10 mouse cellular contexts compared by ENCODE assay signal in the genomic region with DNA sequence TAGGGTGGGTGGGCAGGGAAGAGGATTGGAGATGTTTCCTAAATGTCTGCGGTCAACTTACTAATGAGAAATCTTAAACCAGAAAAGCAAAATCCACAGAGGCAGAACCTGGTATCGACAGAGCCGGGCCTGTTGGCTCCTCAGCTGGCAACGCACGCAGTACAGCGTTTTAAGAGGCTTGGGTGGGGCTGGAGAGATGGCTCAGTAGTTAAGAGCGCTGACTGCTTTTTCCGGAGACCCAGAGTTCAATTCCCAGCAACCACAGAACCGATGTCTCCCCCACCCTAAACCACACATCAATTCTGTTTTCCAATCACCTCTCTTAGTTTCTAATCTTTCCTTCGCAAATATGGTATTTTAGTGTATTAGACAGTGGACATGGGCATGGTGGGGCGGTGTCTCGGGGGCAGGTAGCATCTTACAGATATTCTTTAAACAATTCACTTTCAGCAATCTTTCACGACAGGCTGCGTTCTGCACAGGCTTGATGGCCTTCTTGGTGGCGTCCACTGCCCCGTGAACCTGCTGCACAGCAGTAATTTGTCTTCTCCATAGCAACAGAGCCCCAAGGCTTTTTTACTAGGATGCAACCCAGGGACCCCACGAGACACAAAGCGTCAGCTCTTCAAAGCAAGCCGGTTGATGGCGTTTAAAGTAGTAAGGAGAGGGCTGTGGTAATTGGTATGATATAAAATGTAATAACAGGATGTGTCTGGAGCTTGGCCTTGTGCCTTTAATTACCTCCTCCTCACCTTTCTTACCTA. TPM values are rescaled to one million over a fixed set of nuclear protein-coding genes. Genes with fewer than 3 reads are reported as not detected.
DNase-seq lines count a peak whose midpoint lies in the region; ATAC-seq and TF ChIP-seq lines count a peak whose summit lies in the region.
"Had no signal": no experiment of that assay in that cellular context is flagged by ENCODE, and none has a peak within 500 bp of the region (broad histone marks: within the 10 kb centered on the region; RNA-seq: fewer than 3 reads in every experiment).

No protein-coding gene starts in this region.

- no peak overlapping the region for H3K4me2 ChIP-seq in intestine, embryonic 16.5 days (ENCODE audit: low read depth, low read length)
- no peak overlapping the region for H3K4me2 ChIP-seq in intestine, embryonic 15.5 days (replicated peaks)
- peak overlapping the region; percentile 39 for H3K4me2 ChIP-seq in midbrain, postnatal 0 days (ENCODE audit: low read depth, low read length, poor library complexity, severe bottlenecking)

- no peaks in the 10 kb centered on the region for H3K9me3 ChIP-seq in intestine, embryonic 16.5 days (ENCODE audit: control insufficient read depth, low read length)
- H3K9me3 ChIP-seq in intestine, embryonic 15.5 days, result no peaks in the 10 kb centered on the region
- no peaks in the 10 kb centered on the region for H3K9me3 ChIP-seq in hindbrain, embryonic 10.5 days
- no peaks in the 10 kb centered on the region for H3K9me3 ChIP-seq in midbrain, postnatal 0 days (ENCODE audit: low read length)

- peak overlapping the region; percentile 38; the same call in 1 of the 2 replicates for H3K27ac ChIP-seq in intestine, embryonic 16.5 days (ENCODE audit: low read length)
- no peak overlapping the region for H3K27ac ChIP-seq in intestine, embryonic 15.5 days
- H3K27ac ChIP-seq in hindbrain, embryonic 10.5 days, result peak overlapping the region; percentile 75
- H3K27ac ChIP-seq in midbrain, postnatal 0 days (ENCODE audit: low read depth, low read length), result peak overlapping the region; percentile 88

- no peak overlapping the region for H3K9ac ChIP-seq in intestine, embryonic 16.5 days (ENCODE audit: low read depth, low read length)
- no peak overlapping the region for H3K9ac ChIP-seq in intestine, embryonic 15.5 days
- H3K9ac ChIP-seq in midbrain, postnatal 0 days (replicated peaks; ENCODE audit: low read length, poor library complexity, severe bottlenecking), result 0 out of 2 replicates have a peak overlapping the region, but pooled peaks have one; percentile 36

- no peaks in the 10 kb centered on the region for H3K27me3 ChIP-seq in intestine, embryonic 16.5 days (replicated peaks; ENCODE audit: control insufficient read depth, insufficient read depth, low read length)
- H3K27me3 ChIP-seq in intestine, embryonic 15.5 days (replicated peaks), result no peaks in the 10 kb centered on the region
- no peaks in the 10 kb centered on the region for H3K27me3 ChIP-seq in hindbrain, embryonic 10.5 days (ENCODE audit: insufficient read depth, poor library complexity, severe bottlenecking)
- no peaks in the 10 kb centered on the region for H3K27me3 ChIP-seq in midbrain, postnatal 0 days (ENCODE audit: insufficient read depth, low read length)

- 65% methylated on average over 20 of the region's 20 CpGs for WGBS in intestine, embryonic 16.5 days
- 65% methylated on average over 20 of the region's 20 CpGs for WGBS in intestine, embryonic 15.5 days
- 63% methylated on average over 20 of the region's 20 CpGs for WGBS in hindbrain, embryonic 10.5 days
- WGBS in midbrain, postnatal 0 days, result 25% methylated on average over 20 of the region's 20 CpGs

- TF ChIP-seq CTCF in brain, embryonic 14.5 days (IDR thresholded peaks at IDR 0.05; ENCODE audit: borderline replicate concordance, extremely low read depth, insufficient read depth, insufficient read length), result no peak
- TF ChIP-seq CTCF in midbrain, postnatal 0 days (IDR thresholded peaks at IDR 0.05), result no peak

- DNase-seq in brain, embryonic 14.5 days (ENCODE audit: low read depth), result peak; percentile 79
- no peak for DNase-seq in hindbrain, embryonic 10.5 days (ENCODE audit: low spot score)
- DNase-seq in midbrain, postnatal 0 days (ENCODE audit: low spot score), result no peak
- DNase-seq in left cerebral cortex, adult 11 months (ENCODE audit: low spot score), result no peak
- DNase-seq in cerebellum, adult 8-10 months, result no peak

- peaks cover 13% of the 10 kb centered on the region for H3K4me1 ChIP-seq in intestine, embryonic 16.5 days (ENCODE audit: control insufficient read depth, insufficient read depth, low read length)
- H3K4me1 ChIP-seq in intestine, embryonic 15.5 days (replicated peaks), result peaks cover 10% of the 10 kb centered on the region; the same call in 1 of the 2 replicates
- peaks cover 62% of the 10 kb centered on the region for H3K4me1 ChIP-seq in hindbrain, embryonic 10.5 days (replicated peaks)
- H3K4me1 ChIP-seq in midbrain, postnatal 0 days (ENCODE audit: insufficient read depth, low read length), result peaks cover 27% of the 10 kb centered on the region; the same call in 1 of the 2 replicates

- H3K4me3 ChIP-seq in intestine, embryonic 16.5 days (ENCODE audit: low read length), result no peak overlapping the region
- H3K4me3 ChIP-seq in intestine, embryonic 15.5 days (replicated peaks), result no peak overlapping the region
- H3K4me3 ChIP-seq in hindbrain, embryonic 10.5 days, result peak overlapping the region; percentile 23; the same call in 1 of the 2 replicates
- H3K4me3 ChIP-seq in midbrain, postnatal 0 days (ENCODE audit: low read depth, low read length), result 0 out of 2 replicates have a peak overlapping the region, but pooled peaks have one; percentile 4

- TF ChIP-seq POLR2A in brain, embryonic 14.5 days (IDR thresholded peaks at IDR 0.05; ENCODE audit: borderline replicate concordance, extremely low read depth, insufficient read depth, insufficient read length, poor library complexity, severe bottlenecking), result no peak

- H3K36me3 ChIP-seq in intestine, embryonic 16.5 days (ENCODE audit: control insufficient read depth, insufficient read depth, low read length), result no peaks in the 10 kb centered on the region
- no peaks in the 10 kb centered on the region for H3K36me3 ChIP-seq in intestine, embryonic 15.5 days
- H3K36me3 ChIP-seq in hindbrain, embryonic 10.5 days, result no peaks in the 10 kb centered on the region
- no peaks in the 10 kb centered on the region for H3K36me3 ChIP-seq in midbrain, postnatal 0 days (ENCODE audit: insufficient read depth, low read length)

- no peak for ATAC-seq in intestine, embryonic 16.5 days
- ATAC-seq in intestine, embryonic 15.5 days, result no peak
- no peak for ATAC-seq in midbrain, postnatal 0 days (ENCODE audit: low FRiP score)
- ATAC-seq in frontal cortex, adult (ENCODE audit: low TSS enrichment), result no peak

RNA-seq across cellular contexts. Expression of a gene that starts 25.1 kb away (rescaled TPM):
- 816 and 895 TPM in 2 replicates for polyA plus RNA-seq in intestine, embryonic 16.5 days (2015; fragmentation: Nextera tagmentation; extraction: Ambion mirVana)
- polyA plus RNA-seq in intestine, embryonic 15.5 days (2015; fragmentation: Nextera tagmentation; extraction: Ambion mirVana), result 981 and 999 TPM in 2 replicates
- polyA plus RNA-seq in brain, embryonic 14.5 days (2012; rRNA removed), result 11,216 and 14,471 TPM in 2 replicates
- 4,838 and 8,764 TPM in 2 replicates for polyA plus RNA-seq in hindbrain, embryonic 10.5 days (2016; fragmentation: Nextera tagmentation; extraction: Ambion mirVana)
- 17,447 and 20,461 TPM in 2 replicates for total RNA-seq in midbrain, postnatal 0 days (2014; rRNA removed)
- 15,641 and 16,823 TPM in 2 replicates for polyA plus RNA-seq in midbrain, postnatal 0 days (2015; fragmentation: Nextera tagmentation; extraction: Ambion mirVana)

RNA-seq across cellular contexts. Expression of a gene that starts 25.2 kb away (rescaled TPM):
- not detected in 2 replicates for polyA plus RNA-seq in intestine, embryonic 16.5 days (2015; fragmentation: Nextera tagmentation; extraction: Ambion mirVana)
- not detected in 2 replicates for polyA plus RNA-seq in intestine, embryonic 15.5 days (2015; fragmentation: Nextera tagmentation; extraction: Ambion mirVana)
- polyA plus RNA-seq in brain, embryonic 14.5 days (2012; rRNA removed), result 136 and 183 TPM in 2 replicates
- polyA plus RNA-seq in hindbrain, embryonic 10.5 days (2016; fragmentation: Nextera tagmentation; extraction: Ambion mirVana), result not detected in 2 replicates
- 1,797 and 2,945 TPM in 2 replicates for total RNA-seq in midbrain, postnatal 0 days (2014; rRNA removed)
- polyA plus RNA-seq in midbrain, postnatal 0 days (2015; fragmentation: Nextera tagmentation; extraction: Ambion mirVana), result not detected in 2 replicates
- total RNA-seq: left cerebral cortex, postnatal 10 days had no signal
- polyA plus RNA-seq: intestine, embryonic 14.5 days had no signal

RNA-seq across cellular contexts. Expression of a gene that starts 44.2 kb away (rescaled TPM):
- polyA plus RNA-seq in intestine, embryonic 16.5 days (2015; fragmentation: Nextera tagmentation; extraction: Ambion mirVana), result 1,159 and 1,322 TPM in 2 replicates
- polyA plus RNA-seq in intestine, embryonic 15.5 days (2015; fragmentation: Nextera tagmentation; extraction: Ambion mirVana), result 1,296 and 1,330 TPM in 2 replicates
- 2,160 and 2,864 TPM in 2 replicates for polyA plus RNA-seq in brain, embryonic 14.5 days (2012; rRNA removed)
- polyA plus RNA-seq in hindbrain, embryonic 10.5 days (2016; fragmentation: Nextera tagmentation; extraction: Ambion mirVana), result 2,254 and 2,463 TPM in 2 replicates
- total RNA-seq in midbrain, postnatal 0 days (2014; rRNA removed), result 2,522 and 3,264 TPM in 2 replicates
- 1,582 and 1,796 TPM in 2 replicates for polyA plus RNA-seq in midbrain, postnatal 0 days (2015; fragmentation: Nextera tagmentation; extraction: Ambion mirVana)

RNA-seq across cellular contexts. Expression of a gene that starts 51.1 kb away (rescaled TPM):
- polyA plus RNA-seq in intestine, embryonic 16.5 days (2015; fragmentation: Nextera tagmentation; extraction: Ambion mirVana), result 295 and 311 TPM in 2 replicates
- 253 and 271 TPM in 2 replicates for polyA plus RNA-seq in intestine, embryonic 15.5 days (2015; fragmentation: Nextera tagmentation; extraction: Ambion mirVana)
- 62.6 and 100 TPM in 2 replicates for polyA plus RNA-seq in brain, embryonic 14.5 days (2012; rRNA removed)
- 111 and 135 TPM in 2 replicates for polyA plus RNA-seq in hindbrain, embryonic 10.5 days (2016; fragmentation: Nextera tagmentation; extraction: Ambion mirVana)
- total RNA-seq in midbrain, postnatal 0 days (2014; rRNA removed), result 18.2 and 22.6 TPM in 2 replicates
- polyA plus RNA-seq in midbrain, postnatal 0 days (2015; fragmentation: Nextera tagmentation; extraction: Ambion mirVana), result 9.6 and 9.9 TPM in 2 replicates

Comparison
In these comparisons a context has a peak if more than half of its experiments do, and no peak if none do; other contexts are left out.
1. H3K4me3 ChIP-seq: peak in hindbrain, embryonic 10.5 days (single experiment) and midbrain, postnatal 0 days (single experiment); none in intestine, embryonic 16.5 days (single experiment) and intestine, embryonic 15.5 days (single experiment).
2. RNA of a gene that starts 25.2 kb away (polyA plus RNA-seq): 136 to 183 TPM in brain, embryonic 14.5 days; not detected in intestine, embryonic 16.5 days, not detected in intestine, embryonic 15.5 days, not detected in hindbrain, embryonic 10.5 days and not detected in midbrain, postnatal 0 days; every median in the first group is over 100 times any median in the second.